Mouse (Mus musculus): Measurements from ENCODE around the gene Iqsec2.

DNA sequence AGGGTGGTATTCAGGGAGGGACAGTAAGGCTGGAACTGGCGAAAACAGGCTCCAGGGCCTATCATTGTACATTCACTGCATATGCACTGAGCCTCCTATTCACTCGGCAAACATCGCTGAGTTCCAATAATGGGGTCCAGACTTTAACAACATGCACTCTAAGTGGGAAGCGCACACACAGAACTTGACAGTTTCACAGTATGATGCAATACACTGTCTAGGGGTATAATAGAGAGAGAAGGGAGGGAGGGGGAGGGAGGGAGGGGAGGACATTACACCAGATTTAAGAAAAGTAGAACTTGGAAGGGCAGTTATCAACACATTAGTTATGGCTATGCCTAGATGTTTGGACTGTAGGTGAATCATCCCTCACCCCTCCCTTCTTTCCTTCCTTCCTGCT is 59.2 kb downstream of the Iqsec2 start:
- no peak for TF ChIP-seq CTCF (conservative IDR thresholded peaks at IDR 0.05; ENCODE audit: low read length)
- no peak for TF ChIP-seq NANOG (IDR thresholded peaks at IDR 0.05; ENCODE audit: borderline replicate concordance, low read length)
